Mouse (Mus musculus) midbrain, postnatal 0 days (tissue): Measurements from ENCODE around the gene Gsta3. TPM values are rescaled to one million over a fixed set of nuclear protein-coding genes. Genes with fewer than 3 reads are reported as not detected.
"Not testable (repeated sequence)": the region's sequence is repeated elsewhere in the genome, so short reads cannot be mapped to it uniquely, and the experiment has no call there.

ENCODE experiments used
- ATAC-seq: fragments of 200-750 bp; cut with Nextera tagmentation; 2 replicates; pipeline ENCODE4 v1.8.0; 2017; ENCODE audit warnings: moderate number of reproducible peaks, mild to moderate bottlenecking, moderate TSS enrichment, moderate library complexity; ENCODE audit not compliant: low FRiP score
- DNase-seq: peaks from one replicate; pipeline ENCODE4 v3.0.0-alpha.2; 2015; ENCODE audit warnings: low spot score
- H3K27ac ChIP-seq: fragments of 300-500 bp; sonication (generic); 2 replicates; pipeline ENCODE4 v1.5.1; 2014; ENCODE audit warnings: low read depth, mild to moderate bottlenecking, low read length, mixed read lengths
- H3K27me3 ChIP-seq: fragments of 300-500 bp; sonication (generic); 2 replicates; pipeline ENCODE4 v1.6.1; 2014; ENCODE audit warnings: low read length, control low read depth, mixed read lengths; ENCODE audit not compliant: insufficient read depth
- H3K36me3 ChIP-seq: fragments of 300-500 bp; sonication (generic); 2 replicates; pipeline ENCODE4 v1.6.1; 2014; ENCODE audit warnings: low read length, control low read depth, mixed read lengths; ENCODE audit not compliant: insufficient read depth
- H3K4me1 ChIP-seq: fragments of 300-500 bp; sonication (generic); 2 replicates; pipeline ENCODE4 v1.6.1; 2014; ENCODE audit warnings: mild to moderate bottlenecking, control low read depth, antibody characterized with exemption, low read length, mixed read lengths; ENCODE audit not compliant: insufficient read depth
- H3K4me2 ChIP-seq: fragments of 300-500 bp; sonication (generic); 2 replicates; pipeline ENCODE4 v1.6.1; 2014; ENCODE audit warnings: low read depth, mild to moderate bottlenecking, low read length, mixed read lengths; ENCODE audit not compliant: poor library complexity, severe bottlenecking
- H3K4me3 ChIP-seq: fragments of 300-500 bp; sonication (generic); 2 replicates; pipeline ENCODE4 v1.5.1; 2014; ENCODE audit warnings: low read depth, mild to moderate bottlenecking, low read length, moderate library complexity
- H3K9ac ChIP-seq: fragments of 300-500 bp; sonication (generic); replicated peaks from 2 replicates; pipeline ENCODE4 v1.6.1; 2014; ENCODE audit warnings: mild to moderate bottlenecking, low read length, moderate library complexity, mixed read lengths; ENCODE audit not compliant: poor library complexity, severe bottlenecking
- H3K9me3 ChIP-seq: fragments of 300-500 bp; sonication (generic); 2 replicates; pipeline ENCODE4 v1.6.1; 2016; ENCODE audit warnings: low read length, control low read depth
- CTCF ChIP-seq: IDR thresholded peaks from 2 replicates; pipeline ENCODE4 v1.5.1; 2016; ENCODE audit warnings: antibody characterized with exemption, mild to moderate bottlenecking
- WGBS: fragments of 180-500 bp; shearing (Covaris S2); extraction: QIAGEN DNeasy Blood & Tissue Kit; methylation state at CpG from one replicate; pipeline ENCODE4 v1.1.7; 2014; 5-methylcytosine and 5-hydroxymethylcytosine counted together
- polyA plus RNA-seq: library from polyadenylated mRNA; unstranded; fragments of >200 nt; fragmentation: Nextera tagmentation; extraction: Ambion mirVana; gene quantifications from 2 replicates; pipeline ENCODE4 v1.2.1, GENCODE M21; 2015
- total RNA-seq: library from RNA; depleted of rRNA; stranded (reverse); fragments of >200 nt; gene quantifications from 2 replicates; pipeline ENCODE4 v1.2.3, GENCODE M21; 2014

Gene Gsta3
- total and polyA plus RNA-seq, 2 experiments from 2014 or later, result 0.52 TPM; not detected in 1

DNA sequence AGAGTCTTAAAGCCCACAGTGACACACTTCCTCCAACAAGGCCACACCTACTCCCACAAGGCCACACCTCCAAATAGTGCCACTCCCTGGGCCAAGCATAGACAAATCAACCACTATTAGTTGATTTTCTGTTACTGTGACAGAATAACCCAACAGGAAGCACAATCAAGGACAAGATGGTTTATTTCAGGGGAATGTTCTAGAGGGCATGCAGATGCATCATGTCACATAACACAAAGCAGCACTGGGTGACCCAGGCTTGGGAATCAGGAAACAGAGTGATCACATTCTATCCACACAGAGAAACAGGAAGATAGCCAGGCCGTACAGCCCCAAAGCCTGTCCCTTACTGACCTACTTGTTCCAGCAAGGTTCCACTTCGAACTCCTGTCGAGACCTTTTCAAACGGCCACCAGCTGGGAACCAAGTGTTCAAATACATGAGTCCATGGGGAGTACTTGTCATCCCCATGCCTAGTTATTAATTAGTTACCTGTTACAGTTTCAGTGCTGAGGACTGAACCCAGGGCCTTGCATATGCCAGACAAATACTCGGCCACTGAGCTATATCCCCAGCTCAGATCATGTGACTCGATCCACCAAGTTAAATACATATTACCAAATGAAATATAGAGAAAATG lies 12.5 kb upstream of the Gsta3 start:
- H3K9ac ChIP-seq, result no peak overlapping the region
- H3K4me3 ChIP-seq, result no peak overlapping the region
- no peaks in the 10 kb centered on the region for H3K36me3 ChIP-seq
- H3K9me3 ChIP-seq, result no peaks in the 10 kb centered on the region
- DNase-seq (no peak), ATAC-seq (no peak)
- no peak overlapping the region for H3K4me2 ChIP-seq
- no peaks in the 10 kb centered on the region for H3K27me3 ChIP-seq
- no peak for TF ChIP-seq CTCF
- no peak overlapping the region for H3K27ac ChIP-seq
- H3K4me1 ChIP-seq, result no peaks in the 10 kb centered on the region
- 94% methylated on average over 6 of the region's 6 CpGs for WGBS

DNA sequence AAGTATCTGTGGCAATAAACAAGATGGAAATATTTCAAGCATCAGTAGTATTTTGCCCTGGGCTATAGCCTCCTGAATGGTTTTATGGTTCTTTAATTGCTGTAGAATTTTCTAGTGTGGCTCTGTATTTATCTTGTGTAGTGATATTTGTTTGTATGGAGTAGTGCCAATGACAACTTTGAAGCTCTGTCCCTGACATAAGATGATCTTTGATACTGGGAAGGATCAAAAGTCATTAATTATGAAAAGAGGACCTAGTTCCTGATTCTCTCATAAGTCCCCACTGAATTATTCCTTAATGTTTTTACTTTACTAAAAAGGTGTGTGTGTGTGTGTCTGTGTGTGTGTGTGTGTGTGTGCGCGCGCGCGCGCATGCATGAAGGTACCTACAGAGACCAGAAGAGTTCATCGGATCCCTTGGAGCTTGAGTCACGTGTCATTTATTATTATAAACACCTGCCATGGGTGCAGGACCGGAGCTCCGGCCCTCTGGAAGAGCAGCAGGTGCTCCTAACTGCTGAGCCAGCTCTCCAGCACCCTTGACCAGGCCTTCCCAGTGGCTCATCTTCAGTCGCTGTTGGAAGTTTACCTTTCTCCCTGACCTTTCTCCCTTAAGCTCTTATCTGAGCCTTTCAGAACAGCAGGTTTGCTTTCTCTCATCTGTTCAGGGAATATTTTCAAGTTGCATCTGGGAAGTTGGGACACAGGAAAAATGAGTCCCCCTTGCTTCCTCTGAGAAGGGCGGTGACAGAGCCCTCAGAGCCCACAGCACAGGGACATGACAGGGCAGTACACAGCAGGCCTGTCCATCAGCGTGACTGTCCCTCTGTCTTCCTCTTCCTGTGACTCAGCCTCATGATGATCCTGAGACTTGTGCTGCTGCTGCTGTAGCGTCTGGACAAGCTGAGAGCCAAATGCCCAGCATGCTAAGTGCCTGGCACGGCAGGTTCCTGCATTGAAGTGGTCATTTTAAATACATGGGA lies 11.4 kb upstream of the Gsta3 start:
- DNase-seq, H3K27ac ChIP-seq, H3K36me3 ChIP-seq, H3K4me1 ChIP-seq, H3K27me3 ChIP-seq, ATAC-seq, H3K9me3 ChIP-seq, H3K4me3 ChIP-seq, H3K4me2 ChIP-seq, H3K9ac ChIP-seq: not testable (repeated sequence)
- WGBS, result 83% methylated on average over 15 of the region's 15 CpGs

DNA sequence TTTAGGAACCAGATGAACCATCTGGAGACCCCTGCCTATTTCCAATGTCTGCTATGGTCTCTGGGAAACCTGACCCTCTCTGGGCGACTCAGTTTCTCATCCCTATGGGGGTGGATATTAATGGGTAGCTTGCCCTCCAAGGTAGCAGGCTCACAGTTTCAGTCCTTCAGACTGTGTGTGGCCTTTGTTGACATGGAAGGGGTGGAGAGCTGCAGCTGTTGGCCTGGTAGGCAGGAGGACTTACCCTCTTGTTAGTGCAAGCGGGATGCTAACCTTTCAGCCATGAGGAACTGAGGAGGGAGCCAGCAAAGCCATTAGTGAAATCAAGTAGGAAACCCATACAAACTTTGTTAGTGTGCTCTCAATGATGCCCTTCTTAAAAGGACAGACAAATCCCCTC lies 10.0 kb upstream of the Gsta3 start:
- no peak overlapping the region for H3K4me3 ChIP-seq
- H3K36me3 ChIP-seq, result no peaks in the 10 kb centered on the region
- no peaks in the 10 kb centered on the region for H3K4me1 ChIP-seq
- no peak overlapping the region for H3K4me2 ChIP-seq
- no peak overlapping the region for H3K9ac ChIP-seq
- H3K27ac ChIP-seq, result no peak overlapping the region
- WGBS, result 87% methylated on average over 2 of the region's 2 CpGs
- no peak for ATAC-seq
- H3K27me3 ChIP-seq, result no peaks in the 10 kb centered on the region
- DNase-seq, result no peak
- no peak for TF ChIP-seq CTCF
- no peaks in the 10 kb centered on the region for H3K9me3 ChIP-seq

DNA sequence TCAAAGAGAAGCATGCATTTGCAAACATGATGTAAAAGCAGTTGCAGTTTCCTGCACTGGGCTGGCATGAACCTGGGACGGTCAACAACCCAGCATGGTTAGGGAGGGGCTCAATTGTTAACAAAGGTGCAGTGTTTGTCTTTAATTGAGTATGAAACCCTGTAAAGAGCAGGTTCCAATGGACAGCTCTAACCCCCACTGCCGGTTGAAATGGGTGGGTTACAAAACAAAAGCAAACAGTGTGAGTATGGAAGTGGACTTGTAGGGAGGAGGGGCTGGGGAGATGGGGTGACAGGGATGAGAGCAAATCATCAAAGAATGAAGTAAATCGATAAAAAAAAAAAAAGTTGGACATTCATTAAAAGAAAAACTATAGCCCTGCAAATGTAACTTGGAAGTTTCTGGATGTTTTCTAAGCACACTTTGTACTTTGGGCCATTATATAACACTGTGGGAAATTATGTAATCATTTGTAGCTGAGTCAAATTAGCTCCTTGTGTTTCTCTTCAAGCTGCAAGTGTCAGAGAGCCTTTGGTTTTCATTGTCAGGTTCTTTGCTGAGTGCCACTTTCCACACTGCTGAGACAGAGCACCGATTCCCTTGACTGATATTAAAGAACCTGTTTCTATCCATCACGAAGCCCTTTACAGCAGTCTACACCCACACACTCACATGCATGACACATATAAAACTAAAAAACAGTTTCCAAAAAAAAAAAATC lies 8.5 kb upstream of the Gsta3 start:
- ATAC-seq, result no peak
- H3K27me3 ChIP-seq, result no peaks in the 10 kb centered on the region
- H3K36me3 ChIP-seq, result no peaks in the 10 kb centered on the region
- H3K4me2 ChIP-seq, result no peak overlapping the region
- no peaks in the 10 kb centered on the region for H3K9me3 ChIP-seq
- DNase-seq, result no peak
- no peak for TF ChIP-seq CTCF
- H3K27ac ChIP-seq, result no peak overlapping the region
- 65% methylated on average over 5 of the region's 5 CpGs for WGBS
- no peaks in the 10 kb centered on the region for H3K4me1 ChIP-seq
- H3K4me3 ChIP-seq, result no peak overlapping the region
- H3K9ac ChIP-seq, result no peak overlapping the region

DNA sequence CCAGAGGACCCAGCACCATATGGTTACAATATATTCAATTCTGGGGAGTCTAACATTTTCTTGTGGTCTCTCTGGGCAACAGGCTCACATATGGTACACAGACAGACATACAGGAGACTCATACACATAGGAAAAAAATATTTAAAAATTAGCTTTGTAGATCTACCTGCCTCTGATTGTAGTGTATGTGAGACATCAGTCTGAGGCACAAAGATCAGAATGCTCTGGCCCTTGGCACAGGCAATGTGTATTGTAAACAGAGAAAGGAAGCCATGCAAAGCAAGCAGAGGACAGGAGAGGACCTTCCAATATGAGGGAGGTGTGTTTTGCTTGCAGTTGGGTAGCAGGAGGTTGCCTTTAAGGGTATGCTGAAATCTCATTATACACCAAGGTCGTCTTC lies 7.9 kb upstream of the Gsta3 start:
- WGBS, result 81% methylated on average over 1 of the region's 1 CpGs
- no peak for DNase-seq

More for the DNA sequence above, 7.9 kb upstream of the Gsta3 start:
- Histone ChIP-seq H3K27me3 (no peaks in the 10 kb centered on the region), H3K4me1 (no peaks in the 10 kb centered on the region), H3K9ac (no peak overlapping the region), H3K9me3 (no peaks in the 10 kb centered on the region), H3K27ac (no peak overlapping the region), H3K4me2 (no peak overlapping the region), H3K4me3 (no peak overlapping the region), H3K36me3 (no peaks in the 10 kb centered on the region)
- ATAC-seq, result no peak
- TF ChIP-seq CTCF, result no peak
